ENCODE assay signal across 7 mouse cellular contexts in genomic region chr7:100372452-100372980, GRCm38 (mm10). TPM values are rescaled to one million over a fixed set of nuclear protein-coding genes. Genes with fewer than 3 reads are reported as not detected.
A peak's percentile ranks its signal among the peaks of the same experiment; 100 is the strongest.
DNase-seq lines count a peak whose midpoint lies in the region; ATAC-seq and TF ChIP-seq lines count a peak whose summit lies in the region.

No protein-coding gene starts in this region.

- H3K4me3 ChIP-seq in C2C12 (ENCODE audit: insufficient read depth, poor library complexity, severe bottlenecking) (peak overlapping the region; percentile 53), CH12.LX (replicated peaks in 1 of 3; ENCODE audit: low read depth in 2 of 3, low read length in 2 of 3, poor library complexity in 1 of 3) (peak overlapping the region; percentile 71 to 96 (median 73))
- H3K4me3 ChIP-seq in forebrain, embryonic 13.5 days, result peak overlapping the region; percentile 71
- peak overlapping the region; percentile 68 to 85 for H3K4me3 ChIP-seq in liver, embryonic 14.5 days (ENCODE audit: insufficient read depth in 1 of 2, low read depth in 2 of 2, low read length in 2 of 2)
- H3K4me3 ChIP-seq in stomach, embryonic 16.5 days (replicated peaks; ENCODE audit: low read length), result peak overlapping the region; percentile 77

- 7% methylated on average over 17 of the region's 17 CpGs for WGBS in forebrain, embryonic 13.5 days
- WGBS in liver, embryonic 14.5 days (ENCODE audit: insufficient replicate concordance), result 6% methylated on average over 17 of the region's 17 CpGs
- WGBS in stomach, embryonic 16.5 days, result 6% methylated on average over 17 of the region's 17 CpGs

- TF ChIP-seq POLR2A in CH12.LX (IDR thresholded peaks at IDR 0.05; ENCODE audit: low read depth, low read length), result no peak

- TF ChIP-seq RAD21 in CH12.LX (IDR thresholded peaks at IDR 0.05; ENCODE audit: low read depth, low read length), result no peak

- H3K27me3 ChIP-seq in C2C12 (ENCODE audit: control insufficient read depth, insufficient read depth, insufficient read length) (no peaks in the 10 kb centered on the region), CH12.LX (replicated peaks) (no peaks in the 10 kb centered on the region)
- no peaks in the 10 kb centered on the region for H3K27me3 ChIP-seq in forebrain, embryonic 13.5 days
- no peaks in the 10 kb centered on the region for H3K27me3 ChIP-seq in liver, embryonic 14.5 days (ENCODE audit: control insufficient read depth, insufficient read depth, low read length)
- no peaks in the 10 kb centered on the region for H3K27me3 ChIP-seq in stomach, embryonic 16.5 days (ENCODE audit: control insufficient read depth, insufficient read depth, low read length)

- ATAC-seq in forebrain, embryonic 13.5 days, result no peak
- no peak for ATAC-seq in liver, embryonic 14.5 days (ENCODE audit: insufficient read depth)
- ATAC-seq in stomach, embryonic 16.5 days (ENCODE audit: insufficient read depth, low FRiP score), result no peak
- ATAC-seq in monocyte, adult 5-6 weeks (replicated peaks; ENCODE audit: insufficient number of reproducible peaks, low FRiP score, low TSS enrichment, poor library complexity, severe bottlenecking), result no peak

- peak; percentile 41 for DNase-seq in CH12.LX (ENCODE audit: extremely low read depth)
- DNase-seq in liver, embryonic 14.5 days (ENCODE audit: low read depth in 3 of 3, low spot score in 3 of 3), result peak in 1 of 3 experiments; percentile 23
- no peak for DNase-seq in cerebellum, adult 9-11 months

- H3K79me3 ChIP-seq in C2C12 (ENCODE audit: low read depth), result peaks cover 31% of the 10 kb centered on the region

- H3K9me3 ChIP-seq in CH12.LX (replicated peaks; ENCODE audit: low read length), result no peaks in the 10 kb centered on the region
- no peaks in the 10 kb centered on the region for H3K9me3 ChIP-seq in forebrain, embryonic 13.5 days (replicated peaks)
- H3K9me3 ChIP-seq in liver, embryonic 14.5 days (ENCODE audit: control insufficient read depth, low read length), result no peaks in the 10 kb centered on the region
- no peaks in the 10 kb centered on the region for H3K9me3 ChIP-seq in stomach, embryonic 16.5 days (replicated peaks; ENCODE audit: control insufficient read depth, low read length)

- peak overlapping the region; percentile 21; the same call in 1 of the 2 replicates for H3K27ac ChIP-seq in CH12.LX (ENCODE audit: insufficient read depth, low read depth)
- H3K27ac ChIP-seq in forebrain, embryonic 13.5 days, result peak overlapping the region; percentile 73
- H3K27ac ChIP-seq in liver, embryonic 14.5 days, result peak overlapping the region; percentile 65
- peak overlapping the region; percentile 64 for H3K27ac ChIP-seq in stomach, embryonic 16.5 days (ENCODE audit: low read length)

- no peak for TF ChIP-seq EP300 in CH12.LX (IDR thresholded peaks at IDR 0.05; ENCODE audit: low read length)
- TF ChIP-seq EP300 in liver, embryonic 14.5 days (IDR thresholded peaks at IDR 0.05; ENCODE audit: low read depth), result no peak

- peak overlapping the region; percentile 93; the same call in 1 of the 2 replicates for H3K4me2 ChIP-seq in CH12.LX (ENCODE audit: insufficient read depth, low read depth, poor library complexity, severe bottlenecking)
- peak overlapping the region; percentile 67 for H3K4me2 ChIP-seq in forebrain, embryonic 13.5 days
- H3K4me2 ChIP-seq in liver, embryonic 14.5 days (ENCODE audit: low read depth), result peak overlapping the region; percentile 93
- peak overlapping the region; percentile 57 for H3K4me2 ChIP-seq in stomach, embryonic 16.5 days (ENCODE audit: low read depth, low read length)

- peaks cover 42% of the 10 kb centered on the region for H3K79me2 ChIP-seq in C2C12 (ENCODE audit: control insufficient read depth, insufficient read depth)
- peaks cover 28% of the 10 kb centered on the region for H3K79me2 ChIP-seq in CH12.LX (replicated peaks; ENCODE audit: control insufficient read depth, extremely low read depth, insufficient read depth, poor library complexity, severe bottlenecking)

- in situ Hi-C loops in CH12.LX (cut with MboI; ENCODE audit: low pct_ligation_motif_present, low pct_unique_long_range_greater_than_20kb, low sequenced_read_pairs), result no loop called here

- H3ac ChIP-seq in C2C12 (ENCODE audit: control insufficient read depth, insufficient read length, low read depth), result peak overlapping the region; percentile 49

- peak overlapping the region; percentile 74 for H3K9ac ChIP-seq in CH12.LX (ENCODE audit: insufficient read depth, low read depth)
- peak overlapping the region; percentile 62 for H3K9ac ChIP-seq in forebrain, embryonic 13.5 days
- H3K9ac ChIP-seq in liver, embryonic 14.5 days (replicated peaks), result peak overlapping the region; percentile 77
- H3K9ac ChIP-seq in stomach, embryonic 16.5 days (ENCODE audit: low read length), result peak overlapping the region; percentile 68

- TF ChIP-seq CTCF in C2C12 (IDR thresholded peaks at IDR 0.05; ENCODE audit: control insufficient read depth, insufficient read depth, insufficient read length) (no peak), CH12.LX (conservative IDR thresholded peaks at IDR 0.05 in 1 of 2, IDR thresholded peaks at IDR 0.05 in 1 of 2; ENCODE audit: low read depth in 2 of 2, low read length in 2 of 2) (no peak)
- TF ChIP-seq CTCF in liver, embryonic 14.5 days (IDR thresholded peaks at IDR 0.05; ENCODE audit: low read depth), result no peak

- dilution Hi-C loops in CH12.LX (cut with MboI; ENCODE audit: extremely low pct_ligation_motif_present, extremely low pct_unique_long_range_greater_than_20kb, low sequenced_read_pairs), result no loop called here

- peaks cover 5% of the 10 kb centered on the region for H3K36me3 ChIP-seq in C2C12 (ENCODE audit: control insufficient read depth, insufficient read depth)
- peaks cover 19 to 32% of the 10 kb centered on the region in 2 experiments for H3K36me3 ChIP-seq in CH12.LX (replicated peaks in 1 of 2; ENCODE audit: control insufficient read depth in 1 of 2, insufficient read depth in 1 of 2, low read length in 1 of 2)
- peaks cover 29% of the 10 kb centered on the region for H3K36me3 ChIP-seq in forebrain, embryonic 13.5 days (ENCODE audit: poor library complexity, severe bottlenecking)
- peaks cover 13% of the 10 kb centered on the region for H3K36me3 ChIP-seq in liver, embryonic 14.5 days (replicated peaks; ENCODE audit: control insufficient read depth, insufficient read depth, low read depth)
- H3K36me3 ChIP-seq in stomach, embryonic 16.5 days (ENCODE audit: control insufficient read depth, insufficient read depth, low read length), result 0 out of 2 replicates have a peak, but pooled peaks cover under 1% of the 10 kb centered on the region

- H3K4me1 ChIP-seq in CH12.LX (ENCODE audit: control insufficient read depth in 1 of 2, insufficient read depth in 2 of 2), result peaks cover 0 to 33% of the 10 kb centered on the region in 2 experiments; a peak in 2 of 4 replicates
- H3K4me1 ChIP-seq in forebrain, embryonic 13.5 days, result peaks cover 35% of the 10 kb centered on the region
- H3K4me1 ChIP-seq in liver, embryonic 14.5 days (replicated peaks; ENCODE audit: control insufficient read depth in 2 of 2, insufficient read depth in 2 of 2, low read length in 1 of 2), result peaks cover 8 to 12% of the 10 kb centered on the region in 2 experiments
- peaks cover 15% of the 10 kb centered on the region for H3K4me1 ChIP-seq in stomach, embryonic 16.5 days (ENCODE audit: control insufficient read depth, insufficient read depth, low read length)

TF ChIP-seq in C2C12, 6 proteins besides CTCF, POLR2A, EP300 and RAD21:
- TF ChIP-seq USF1 (IDR thresholded peaks at IDR 0.05; ENCODE audit: low read depth) (no peak), MYOD1 (IDR thresholded peaks at IDR 0.05; ENCODE audit: control insufficient read depth, insufficient read length, low read depth) (no peak), CEBPB (IDR thresholded peaks at IDR 0.05; ENCODE audit: low read depth) (no peak), FOSL1 (IDR thresholded peaks at IDR 0.05; ENCODE audit: insufficient read depth, low read length, poor library complexity, severe bottlenecking) (no peak), MYOG (IDR thresholded peaks at IDR 0.05; ENCODE audit: control insufficient read depth, extremely low read depth, insufficient read length) (no peak), MAX (IDR thresholded peaks at IDR 0.05) (no peak)

TF ChIP-seq in CH12.LX, 34 proteins besides CTCF, POLR2A, EP300 and RAD21 (continues in another document):
- TF ChIP-seq SMC3 (IDR thresholded peaks at IDR 0.05; ENCODE audit: low read depth, low read length), result no peak
- peak; percentile 48; the same call in 1 of the 2 replicates for TF ChIP-seq CHD2 (IDR thresholded peaks at IDR 0.05; ENCODE audit: low read length)
- TF ChIP-seq ZNF384 (IDR thresholded peaks at IDR 0.05; ENCODE audit: low read depth, low read length), result peak; percentile 60
- TF ChIP-seq GABPA (IDR thresholded peaks at IDR 0.05; ENCODE audit: insufficient replicate concordance, low read depth, low read length), result no peak
- TF ChIP-seq ZMIZ1 (IDR thresholded peaks at IDR 0.05; ENCODE audit: low read depth, low read length), result peak; percentile 3; the same call in 1 of the 2 replicates
- TF ChIP-seq JUN (IDR thresholded peaks at IDR 0.05; ENCODE audit: insufficient read depth, low read depth, low read length), result no peak
- TF ChIP-seq MEF2A (IDR thresholded peaks at IDR 0.05; ENCODE audit: borderline replicate concordance, low read depth, low read length), result no peak
- no peak for TF ChIP-seq CHD1 (IDR thresholded peaks at IDR 0.05; ENCODE audit: low read depth, low read length)

RNA-seq across cellular contexts. Expression of gene Ppme1, which starts 0.4 kb away (rescaled TPM):
- polyA plus RNA-seq in C2C12 (2012; fragmentation: generic; extraction: Trizol), result 44.2 TPM
- 31.5 and 45.6 TPM in 2 replicates for total RNA-seq in CH12.LX (2012; rRNA removed)
- 33.1 and 40.2 TPM in 2 replicates for total RNA-seq in CH12.LX (2014; rRNA removed)
- 35.9 and 50.8 TPM in 2 replicates for polyA plus RNA-seq in CH12.LX (2012; ENCODE audit: insufficient read length, low read depth)
- polyA plus RNA-seq in forebrain, embryonic 13.5 days (2015; fragmentation: Nextera tagmentation; extraction: Ambion mirVana), result 118 and 120 TPM in 2 replicates
- polyA plus RNA-seq in liver, embryonic 14.5 days (2012; rRNA removed), result 20.4 and 26.9 TPM in 2 replicates
- polyA plus RNA-seq in liver, embryonic 14.5 days (2014; fragmentation: Nextera tagmentation; extraction: Ambion mirVana), result 18.9 and 21.4 TPM in 2 replicates
- 42.2 and 46.5 TPM in 2 replicates for polyA plus RNA-seq in stomach, embryonic 16.5 days (2015; fragmentation: Nextera tagmentation; extraction: Ambion mirVana)
- total RNA-seq in monocyte, adult 5-6 weeks (2017), result 44.9 to 68.1 TPM (median 64.4 TPM) in 3 replicates

RNA-seq across cellular contexts. Expression of gene C2cd3, which starts 0.5 kb away (rescaled TPM):
- polyA plus RNA-seq in C2C12 (2012; fragmentation: generic; extraction: Trizol) (7.8 TPM), CH12.LX (2012; ENCODE audit: insufficient read length, low read depth) (20.3 and 25.0 TPM in 2 replicates)
- total RNA-seq in CH12.LX (2012; rRNA removed) (15.4 and 16.7 TPM in 2 replicates), CH12.LX (2014; rRNA removed) (10.5 and 11.7 TPM in 2 replicates)
- 34.7 and 35.1 TPM in 2 replicates for polyA plus RNA-seq in forebrain, embryonic 13.5 days (2015; fragmentation: Nextera tagmentation; extraction: Ambion mirVana)
- 9.1 and 9.2 TPM in 2 replicates for polyA plus RNA-seq in liver, embryonic 14.5 days (2012; rRNA removed)
- 10.2 and 12.2 TPM in 2 replicates for polyA plus RNA-seq in liver, embryonic 14.5 days (2014; fragmentation: Nextera tagmentation; extraction: Ambion mirVana)
- polyA plus RNA-seq in stomach, embryonic 16.5 days (2015; fragmentation: Nextera tagmentation; extraction: Ambion mirVana), result 19.4 and 19.6 TPM in 2 replicates
- 14.5 to 39.8 TPM (median 23.7 TPM) in 3 replicates for total RNA-seq in monocyte, adult 5-6 weeks (2017)

Comparison
In these comparisons a context has a peak if more than half of its experiments do, and no peak if none do; other contexts are left out.
1. H3K27ac ChIP-seq: peak in every context shown above with its lines; median percentile 73 in forebrain, embryonic 13.5 days; 65 in liver, embryonic 14.5 days; 64 in stomach, embryonic 16.5 days; 21 in CH12.LX.